Mouse (Mus musculus) adrenal gland, adult 18-20 months (tissue): ENCODE measurements around the gene Yme1l1. TPM values are rescaled to one million over a fixed set of nuclear protein-coding genes. Genes with fewer than 3 reads are reported as not detected.

Experiments
- DNase-seq, 2 experiments: peaks; one replicate each; pipeline ENCODE4 v3.0.0; 2021 to 2022; ENCODE audit warnings: low spot score in 2 of 2
- long read RNA-seq, 2 experiments: library from polyadenylated mRNA; stranded (forward); transcript quantifications; one replicate each; pipeline ENCODE4 v2.0.0; 2021
- total RNA-seq, 2 experiments: library from RNA; stranded (reverse); gene quantifications; 1 replicate in 1 of 2; 2 replicates in 1 of 2; pipeline ENCODE4 v1.2.3; 2021

Gene Yme1l1
- 10 to 100 TPM; 96.0 to 99.9 TPM for total RNA-seq
- long read RNA-seq, experiment 1, full-length matches to known transcripts: 63 of 70 reads
- long read RNA-seq, experiment 1, partial matches to known transcripts: 0 of 70 reads
- long read RNA-seq, experiment 1, other reads (novel, unspliced or antisense): 7 of 70 reads
- long read RNA-seq, experiment 2, full-length matches to known transcripts: 189 of 204 reads
- long read RNA-seq, experiment 2, partial matches to known transcripts: 7 of 204 reads
- long read RNA-seq, experiment 2, other reads (novel, unspliced or antisense): 8 of 204 reads

GRCm38 (mm10) chr2:23155777-23156607 is at the start of gene Yme1l1, which contains the start of gene Mastl:
Yme1l1 (plus strand) TSS chr2:23156369.
Mastl (minus strand) TSS chr2:23156024.
- peak; percentile 93 to 96 for DNase-seq

DNA sequence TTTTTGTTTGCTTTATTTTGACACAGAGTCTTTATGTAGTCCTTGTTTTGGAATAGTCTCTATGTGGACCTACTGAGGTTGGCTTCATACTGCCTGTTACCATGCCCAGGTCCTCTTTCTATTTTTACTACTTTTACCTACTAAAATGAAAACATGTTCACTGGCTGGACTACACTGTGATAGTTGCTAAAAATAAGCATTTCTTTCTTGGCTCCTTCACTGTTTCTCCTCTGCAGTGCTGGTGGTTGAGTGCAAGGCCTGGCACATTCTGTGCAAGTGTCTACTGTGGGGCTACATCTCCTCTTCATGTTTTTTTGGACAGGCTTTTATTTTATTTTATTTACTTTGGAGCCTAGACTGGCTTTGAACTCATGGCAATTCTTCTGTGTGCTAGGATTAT is 36.6 kb upstream of the Yme1l1 start:
- DNase-seq: no peak

GRCm38 (mm10) chr2:23155199-23155621 is 959 bp upstream of the Yme1l1 start:
- no peak for DNase-seq

DNA sequence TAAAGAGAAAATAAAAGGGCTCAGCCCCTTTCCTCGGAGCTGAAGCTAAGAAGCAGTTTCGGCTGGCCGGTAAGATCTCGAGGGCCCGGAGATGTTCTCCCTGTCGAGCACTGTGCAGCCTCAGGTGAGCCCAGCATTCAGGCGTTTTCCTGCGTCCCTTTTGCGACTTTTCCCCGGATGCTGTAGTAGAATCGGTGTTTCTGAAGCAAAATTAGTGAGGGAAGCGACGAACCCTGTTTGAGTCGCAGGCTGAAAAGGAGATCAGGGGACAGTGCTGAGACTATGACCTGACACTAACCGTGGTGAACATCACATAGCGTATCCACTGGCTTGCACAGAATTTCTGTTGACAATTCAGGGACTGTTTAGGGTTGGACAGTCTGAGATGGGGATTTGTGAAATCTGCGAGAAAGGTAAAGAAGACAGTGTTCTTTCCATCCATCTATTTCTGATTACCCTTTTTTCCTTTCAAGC is 476 bp downstream of the Yme1l1 start:
- no peak for DNase-seq

- DNase-seq: no peak
These were observed 16.1 kb downstream of the Yme1l1 start for GRCm38 (mm10) chr2:23172305-23172704.

DNA sequence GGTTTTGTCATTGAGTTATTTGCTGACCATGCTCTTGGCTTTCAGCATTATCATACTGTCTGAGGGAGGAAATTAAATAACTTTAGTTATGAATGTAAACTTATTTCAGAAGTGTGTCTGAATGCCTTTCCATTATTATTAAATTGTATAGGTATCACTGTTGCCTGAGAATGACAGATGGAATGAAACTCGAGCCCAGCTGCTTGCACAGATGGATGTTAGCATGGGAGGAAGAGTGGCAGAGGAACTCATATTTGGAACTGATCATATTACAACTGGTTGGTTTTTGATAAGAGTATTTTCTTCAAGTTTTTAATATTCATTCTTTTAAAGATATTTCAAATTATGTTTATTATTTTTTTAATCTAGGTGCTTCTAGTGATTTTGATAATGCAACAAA is 38.2 kb downstream of the Yme1l1 start:
- no peak for DNase-seq

DNA sequence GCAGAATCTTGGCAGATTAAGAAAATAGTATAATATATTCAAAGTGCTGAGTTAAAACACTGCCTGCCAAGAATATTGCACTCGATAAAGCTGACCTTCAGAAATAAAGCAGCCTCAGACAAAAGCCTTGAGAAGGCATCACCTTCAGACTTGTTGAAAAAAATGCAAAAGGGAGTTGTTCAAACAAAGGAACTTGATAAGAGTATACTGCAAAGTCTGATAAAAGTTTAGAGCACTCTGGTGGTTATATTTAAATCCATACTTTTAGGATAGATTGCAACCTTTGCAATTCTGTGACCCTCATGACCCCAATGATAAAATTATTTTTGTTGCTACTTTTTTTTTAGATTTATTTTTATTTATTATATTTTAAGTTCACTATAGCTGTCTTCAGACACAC is 44.9 kb downstream of the Yme1l1 start:
- no peak for DNase-seq

- no peak for DNase-seq
These were observed 46.9 kb downstream of the Yme1l1 start for GRCm38 (mm10) chr2:23202900-23203670.

GRCm38 (mm10) chr2:23207070-23207526 is 50.9 kb downstream of the Yme1l1 start, which contains the start of gene 4931423N10Rik:
4931423N10Rik (plus strand) TSS chr2:23207476.
- no peak for DNase-seq

- no peak for DNase-seq
These were observed 57.5 kb downstream of the Yme1l1 start for GRCm38 (mm10) chr2:23213661-23214060.

- DNase-seq: no peak
These were observed 69.0 kb downstream of the Yme1l1 start for GRCm38 (mm10) chr2:23225199-23225598.

DNA sequence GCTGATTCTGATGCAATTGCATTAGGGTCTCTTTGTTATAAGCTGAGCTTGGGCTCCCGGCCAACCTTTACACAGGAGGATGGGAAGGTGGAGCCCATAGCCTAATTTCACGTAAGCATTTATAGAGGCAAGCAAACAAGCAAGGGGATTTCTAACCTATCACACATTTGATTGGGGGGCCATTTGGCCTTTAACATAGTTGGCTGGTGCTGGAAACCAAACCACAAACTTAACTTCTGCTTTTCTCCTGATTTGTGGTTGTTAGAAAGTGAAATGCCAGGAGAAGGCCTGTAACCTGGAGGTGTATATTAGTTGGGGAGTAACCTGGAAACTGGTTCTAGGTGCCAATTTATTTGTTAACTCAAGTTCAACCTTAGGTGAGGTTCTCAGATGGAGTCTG is 72.3 kb downstream of the Yme1l1 start:
- no peak for DNase-seq

GRCm38 (mm10) chr2:23234065-23234773 is 78.0 kb downstream of the Yme1l1 start:
- DNase-seq: peak in 1 of 2 experiments; percentile 14

Other genes starting within 250 kb of the Yme1l1 start
- 10 to 100 TPM; 61.3 to 65.6 TPM for gene Abi1, start 116.1 kb upstream of the Yme1l1 start, total RNA-seq
- gene Acbd5, start 88.2 kb upstream of the Yme1l1 start, total RNA-seq: 100 to 1,000 TPM in 1 of 2 experiments, 10 to 100 TPM in 1; 64.3 to 101 TPM
- gene Mastl, start 345 bp upstream of the Yme1l1 start, total RNA-seq: under 1 TPM; 0.22 to 0.53 TPM
- gene 4931423N10Rik, start 51.1 kb downstream of the Yme1l1 start, total RNA-seq: not detected
- not detected for gene Nxph2, start 164.9 kb downstream of the Yme1l1 start, total RNA-seq